Comparison of ENCODE assay signal across 8 mouse cellular contexts in the genomic region with DNA sequence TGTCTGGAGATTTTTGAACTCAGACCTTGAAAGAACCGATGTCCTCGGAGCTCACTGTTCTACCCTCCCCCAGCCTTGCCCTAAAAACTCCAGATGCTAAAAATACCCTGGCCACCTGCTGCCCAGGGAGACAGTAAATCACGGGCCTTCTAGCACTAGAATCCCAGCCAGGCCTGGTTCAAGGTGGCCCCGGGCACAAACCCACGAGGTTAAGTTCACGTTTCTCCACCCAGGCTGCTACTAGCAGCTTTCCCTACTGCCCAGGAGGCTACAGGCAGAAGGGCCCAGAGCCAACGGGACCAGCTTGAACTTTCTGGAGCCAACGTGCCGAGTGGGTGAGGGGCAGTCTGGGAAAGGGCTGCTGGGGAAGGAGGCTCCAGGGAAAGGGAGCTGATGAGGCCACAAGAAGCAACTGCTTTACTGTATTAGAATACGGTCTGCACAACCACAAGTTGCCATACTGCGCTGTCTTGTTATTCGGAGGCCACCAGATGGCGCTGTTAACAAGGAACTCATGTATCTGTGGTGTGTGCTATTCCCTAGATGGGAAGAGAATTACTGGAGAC. TPM values are rescaled to one million over a fixed set of nuclear protein-coding genes. Genes with fewer than 3 reads are reported as not detected.
DNase-seq lines count a peak whose midpoint lies in the region; ATAC-seq lines count a peak whose summit lies in the region.

No protein-coding gene starts in this region.

- H3K4me2 ChIP-seq in hindbrain, embryonic 14.5 days (replicated peaks), result peak overlapping the region; percentile 26

- H3K4me3 ChIP-seq in hindbrain, embryonic 14.5 days (replicated peaks; ENCODE audit: low read length), result no peak overlapping the region

- WGBS in hindbrain, embryonic 14.5 days, result 18% methylated on average over 13 of the region's 13 CpGs

- ATAC-seq in hindbrain, embryonic 14.5 days (ENCODE audit: low FRiP score), result peak; percentile 75

- 0 out of 2 replicates have a peak overlapping the region, but pooled peaks have one; percentile 28 for H3K9ac ChIP-seq in hindbrain, embryonic 14.5 days

- H3K4me1 ChIP-seq in hindbrain, embryonic 14.5 days (replicated peaks; ENCODE audit: control insufficient read depth, insufficient read depth, low read length), result peaks cover 13% of the 10 kb centered on the region; the same call in 1 of the 2 replicates

- no peaks in the 10 kb centered on the region for H3K9me3 ChIP-seq in hindbrain, embryonic 14.5 days (ENCODE audit: control insufficient read depth, low read length)

- no peaks in the 10 kb centered on the region for H3K36me3 ChIP-seq in hindbrain, embryonic 14.5 days (replicated peaks; ENCODE audit: control insufficient read depth, insufficient read depth)

- peak overlapping the region; percentile 52; the same call in 1 of the 2 replicates for H3K27ac ChIP-seq in hindbrain, embryonic 14.5 days

- no peaks in the 10 kb centered on the region for H3K27me3 ChIP-seq in hindbrain, embryonic 14.5 days (ENCODE audit: control insufficient read depth, insufficient read depth, low read length)

- DNase-seq in NIH3T3 (ENCODE audit: low read depth), result peak; percentile 92
- peak; percentile 95 to 96 for DNase-seq in cerebellum, postnatal 10 days
- peak; percentile 52 to 72 for DNase-seq in frontal cortex, postnatal 25 days (ENCODE audit: low spot score in 2 of 2)
- peak; percentile 90 for DNase-seq in hindbrain, embryonic 14.5 days (ENCODE audit: low spot score)
- peak; percentile 70 to 94 for DNase-seq in layer of hippocampus, postnatal 25 days (ENCODE audit: extremely low spot score in 1 of 2, low spot score in 1 of 2)
- DNase-seq in lung, postnatal 25 days (ENCODE audit: low spot score), result peak; percentile 78
- peak; percentile 93 for DNase-seq in retina, postnatal 1 day
- DNase-seq in urinary bladder, adult 18-20 months (ENCODE audit: low spot score in 2 of 2), result peak; percentile 46 to 70

RNA-seq across cellular contexts. Expression of gene Arl11, which starts 21.5 kb away (rescaled TPM):
- polyA plus RNA-seq in hindbrain, embryonic 14.5 days (2014; fragmentation: Nextera tagmentation; extraction: Ambion mirVana), result 0.25 and 0.82 TPM in 2 replicates
- total RNA-seq in layer of hippocampus, postnatal 25 days (2021), result under 1 TPM; 0.66 TPM

RNA-seq across cellular contexts. Expression of gene Ebpl, which starts 29.2 kb away (rescaled TPM):
- 10.5 and 10.6 TPM in 2 replicates for polyA plus RNA-seq in hindbrain, embryonic 14.5 days (2014; fragmentation: Nextera tagmentation; extraction: Ambion mirVana)
- 1 to 10 TPM; 5.1 to 6.1 TPM for total RNA-seq in layer of hippocampus, postnatal 25 days (2021)
